Mouse (Mus musculus): ENCODE data around the gene Bcar1. TPM values are rescaled to one million over a fixed set of nuclear protein-coding genes. Genes with fewer than 3 reads are reported as not detected.

Gene Bcar1
- 47.6 and 56.4 TPM in 2 replicates for polyA plus RNA-seq (2014; fragmentation: Nextera tagmentation; extraction: Ambion mirVana)

DNA sequence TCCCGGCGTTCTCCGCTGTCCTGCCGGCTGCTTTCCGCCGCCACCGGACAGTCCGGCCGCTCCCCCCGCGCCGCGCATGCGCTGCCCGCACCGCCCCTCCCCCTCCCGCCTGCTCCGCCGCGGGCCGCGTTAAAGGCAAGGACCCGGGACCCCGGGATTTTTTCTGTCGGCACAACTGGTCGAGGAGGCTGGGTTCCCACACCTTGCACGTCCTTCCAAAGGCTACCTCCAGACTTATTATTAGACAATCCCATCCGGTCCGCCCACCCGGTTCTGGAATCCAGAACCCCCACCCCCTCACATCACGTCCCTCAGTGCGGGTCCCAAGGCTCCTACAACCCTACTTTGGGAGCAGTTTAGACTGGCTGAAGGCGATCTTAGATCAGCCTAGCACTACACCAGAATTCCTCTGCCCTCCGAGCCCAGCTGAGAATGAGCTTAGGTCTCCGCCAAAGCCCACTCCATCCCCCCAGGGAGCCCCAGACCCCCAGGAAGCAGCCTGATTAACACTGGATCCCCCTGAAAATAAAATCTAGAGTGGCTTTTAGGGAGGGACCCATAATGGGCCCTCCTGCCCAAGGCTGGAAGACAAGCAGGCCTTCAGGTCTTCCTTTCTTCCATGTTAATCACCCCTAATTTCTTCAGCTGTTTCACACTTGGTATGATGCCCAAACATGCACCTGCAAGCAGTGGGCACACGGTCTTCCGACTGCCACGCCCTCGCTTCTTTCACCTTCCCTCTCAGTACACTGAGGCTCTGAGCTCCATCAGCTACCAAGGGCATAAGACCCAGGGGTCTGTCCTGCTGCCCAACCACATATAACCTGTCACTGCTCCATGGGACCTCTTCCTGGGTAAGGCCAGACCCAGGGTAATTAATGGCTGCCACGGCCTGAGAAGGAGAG, at the start of gene Bcar1:
Gene Bcar1 (minus strand): TSS at position 18 of the 905 bp plus-strand sequence.
- peak; percentile 47 for ATAC-seq (ENCODE audit: low read depth)
- Histone ChIP-seq H3K4me1 (ENCODE audit: control insufficient read depth, insufficient read depth, low read length) (peaks cover 61% of the 10 kb centered on the region), H3K9me3 (ENCODE audit: control insufficient read depth, low read length) (no peaks in the 10 kb centered on the region), H3K36me3 (ENCODE audit: control insufficient read depth, insufficient read depth, low read length) (no peaks in the 10 kb centered on the region), H3K27ac (ENCODE audit: low read depth, low read length) (peak within 1 kb of the TSS; percentile 83), H3K4me3 (ENCODE audit: low read depth, low read length) (peak within 1 kb of the TSS; percentile 92), H3K27me3 (ENCODE audit: control insufficient read depth, insufficient read depth, low read length) (no peaks in the 10 kb centered on the region), H3K9ac (replicated peaks; ENCODE audit: low read depth, low read length) (peak within 1 kb of the TSS; percentile 95), H3K4me2 (ENCODE audit: low read depth, low read length) (peak within 1 kb of the TSS; percentile 89)
- 11% methylated on average over 38 of the region's 40 CpGs for WGBS

DNA sequence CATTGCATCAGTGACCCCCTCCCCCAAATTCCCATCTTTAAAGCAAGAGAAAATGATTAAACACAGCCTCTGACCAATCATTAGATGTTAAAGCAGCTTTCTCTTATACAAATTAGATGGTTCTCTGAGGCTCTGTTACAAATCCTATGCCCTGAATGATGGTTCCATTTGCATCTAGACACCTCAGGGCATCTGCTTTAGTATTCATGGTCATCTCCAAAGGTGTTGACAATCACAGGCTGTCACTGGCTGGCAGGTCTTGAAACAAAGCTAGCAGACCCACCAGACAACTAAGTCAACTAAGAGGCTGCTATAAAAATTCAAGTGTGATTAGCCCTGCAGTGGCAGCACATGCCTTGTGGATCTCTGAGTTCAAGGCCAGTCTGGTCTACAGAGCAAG, 46.0 kb upstream of the Bcar1 start:
- H3K27ac ChIP-seq (ENCODE audit: low read depth, low read length), result no peak overlapping the region
- H3K9me3 ChIP-seq (ENCODE audit: control insufficient read depth, low read length), result no peaks in the 10 kb centered on the region
- H3K9ac ChIP-seq (replicated peaks; ENCODE audit: low read depth, low read length), result no peak overlapping the region
- no peak overlapping the region for H3K4me2 ChIP-seq (ENCODE audit: low read depth, low read length)
- ATAC-seq (ENCODE audit: low read depth), result no peak
- H3K4me1 ChIP-seq (ENCODE audit: control insufficient read depth, insufficient read depth, low read length), result peaks cover 22% of the 10 kb centered on the region
- H3K36me3 ChIP-seq (ENCODE audit: control insufficient read depth, insufficient read depth, low read length), result no peaks in the 10 kb centered on the region
- H3K27me3 ChIP-seq (ENCODE audit: control insufficient read depth, insufficient read depth, low read length), result no peaks in the 10 kb centered on the region
- H3K4me3 ChIP-seq (ENCODE audit: low read depth, low read length), result no peak overlapping the region

DNA sequence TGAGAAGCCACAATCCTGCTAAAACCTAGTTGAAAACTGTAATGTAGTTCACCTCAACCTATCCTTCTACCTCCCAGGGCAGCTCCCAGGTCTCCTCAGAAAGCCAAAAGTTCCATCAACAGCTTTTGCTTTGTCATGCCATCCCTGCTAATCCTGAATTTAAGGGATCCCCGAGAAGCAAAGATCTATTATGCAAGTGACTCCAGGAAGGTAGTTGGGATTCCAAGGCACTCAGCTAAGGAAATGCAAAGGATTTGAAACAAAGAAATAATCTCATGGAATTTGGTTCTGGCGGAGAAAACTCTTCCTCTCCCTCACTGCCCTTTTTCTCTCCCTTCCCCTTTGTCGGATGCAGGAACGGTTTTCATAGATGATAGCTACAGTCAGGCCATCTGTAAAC, 45.6 kb upstream of the Bcar1 start:
- H3K27me3 ChIP-seq (ENCODE audit: control insufficient read depth, insufficient read depth, low read length), result no peaks in the 10 kb centered on the region
- no peaks in the 10 kb centered on the region for H3K9me3 ChIP-seq (ENCODE audit: control insufficient read depth, low read length)
- peaks cover 22% of the 10 kb centered on the region for H3K4me1 ChIP-seq (ENCODE audit: control insufficient read depth, insufficient read depth, low read length)
- ATAC-seq (ENCODE audit: low read depth), result no peak
- no peaks in the 10 kb centered on the region for H3K36me3 ChIP-seq (ENCODE audit: control insufficient read depth, insufficient read depth, low read length)
- no peak overlapping the region for H3K9ac ChIP-seq (replicated peaks; ENCODE audit: low read depth, low read length)
- no peak overlapping the region for H3K4me3 ChIP-seq (ENCODE audit: low read depth, low read length)
- WGBS, result 43% methylated on average over 4 of the region's 4 CpGs
- H3K27ac ChIP-seq (ENCODE audit: low read depth, low read length), result no peak overlapping the region
- no peak overlapping the region for H3K4me2 ChIP-seq (ENCODE audit: low read depth, low read length)

DNA sequence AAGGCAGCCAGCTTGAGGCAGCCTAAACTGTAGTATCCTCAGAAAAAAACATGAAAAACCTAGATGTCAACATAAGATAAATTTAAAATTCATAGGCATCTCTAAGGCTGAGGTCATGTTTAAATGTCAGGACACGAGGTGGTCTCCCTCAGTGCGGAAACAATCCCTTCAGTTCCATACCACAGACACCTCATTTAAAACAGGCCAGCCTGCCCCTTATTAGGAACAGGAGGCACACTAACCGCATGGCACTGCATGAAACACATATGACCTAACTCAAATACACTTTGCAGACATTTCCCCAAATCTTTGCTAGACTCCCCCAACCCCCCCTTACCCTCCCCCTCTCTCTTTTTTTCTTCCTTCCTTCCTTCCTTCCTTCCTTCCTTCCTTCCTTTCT, 44.9 kb upstream of the Bcar1 start:
- WGBS, result 62% methylated on average over 3 of the region's 3 CpGs
- no peaks in the 10 kb centered on the region for H3K27me3 ChIP-seq (ENCODE audit: control insufficient read depth, insufficient read depth, low read length)
- H3K9me3 ChIP-seq (ENCODE audit: control insufficient read depth, low read length), result no peaks in the 10 kb centered on the region
- H3K36me3 ChIP-seq (ENCODE audit: control insufficient read depth, insufficient read depth, low read length), result no peaks in the 10 kb centered on the region
- H3K27ac ChIP-seq (ENCODE audit: low read depth, low read length), result no peak overlapping the region
- H3K9ac ChIP-seq (replicated peaks; ENCODE audit: low read depth, low read length), result no peak overlapping the region
- no peak for ATAC-seq (ENCODE audit: low read depth)
- H3K4me3 ChIP-seq (ENCODE audit: low read depth, low read length), result no peak overlapping the region
- peaks cover 22% of the 10 kb centered on the region for H3K4me1 ChIP-seq (ENCODE audit: control insufficient read depth, insufficient read depth, low read length)
- H3K4me2 ChIP-seq (ENCODE audit: low read depth, low read length), result no peak overlapping the region

DNA sequence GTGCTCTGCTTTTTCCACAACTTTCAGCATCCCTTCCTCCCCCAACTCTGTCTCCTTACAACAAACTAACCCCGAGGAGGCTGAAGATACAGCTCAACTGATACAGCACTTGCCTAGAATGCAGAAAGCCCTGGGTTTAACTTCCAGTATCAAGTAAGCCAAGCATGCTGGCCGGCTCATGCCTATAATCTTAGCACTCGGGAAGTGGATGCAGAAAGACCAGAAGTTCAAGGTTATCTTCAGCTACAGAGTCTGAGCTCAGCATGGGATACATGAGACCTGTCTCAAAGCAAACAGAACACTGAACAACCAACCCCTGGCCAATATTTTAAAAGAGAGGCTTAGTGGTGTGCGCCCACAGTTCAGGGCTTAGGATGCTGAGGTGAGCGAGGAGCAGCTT, 44.5 kb upstream of the Bcar1 start:
- peak overlapping the region; percentile 67 for H3K27ac ChIP-seq (ENCODE audit: low read depth, low read length)
- no peak overlapping the region for H3K4me2 ChIP-seq (ENCODE audit: low read depth, low read length)
- WGBS, result 79% methylated on average over 5 of the region's 5 CpGs
- no peaks in the 10 kb centered on the region for H3K36me3 ChIP-seq (ENCODE audit: control insufficient read depth, insufficient read depth, low read length)
- H3K27me3 ChIP-seq (ENCODE audit: control insufficient read depth, insufficient read depth, low read length), result no peaks in the 10 kb centered on the region
- no peaks in the 10 kb centered on the region for H3K9me3 ChIP-seq (ENCODE audit: control insufficient read depth, low read length)
- no peak for ATAC-seq (ENCODE audit: low read depth)
- H3K4me3 ChIP-seq (ENCODE audit: low read depth, low read length), result no peak overlapping the region
- H3K4me1 ChIP-seq (ENCODE audit: control insufficient read depth, insufficient read depth, low read length), result peaks cover 22% of the 10 kb centered on the region
- no peak overlapping the region for H3K9ac ChIP-seq (replicated peaks; ENCODE audit: low read depth, low read length)

DNA sequence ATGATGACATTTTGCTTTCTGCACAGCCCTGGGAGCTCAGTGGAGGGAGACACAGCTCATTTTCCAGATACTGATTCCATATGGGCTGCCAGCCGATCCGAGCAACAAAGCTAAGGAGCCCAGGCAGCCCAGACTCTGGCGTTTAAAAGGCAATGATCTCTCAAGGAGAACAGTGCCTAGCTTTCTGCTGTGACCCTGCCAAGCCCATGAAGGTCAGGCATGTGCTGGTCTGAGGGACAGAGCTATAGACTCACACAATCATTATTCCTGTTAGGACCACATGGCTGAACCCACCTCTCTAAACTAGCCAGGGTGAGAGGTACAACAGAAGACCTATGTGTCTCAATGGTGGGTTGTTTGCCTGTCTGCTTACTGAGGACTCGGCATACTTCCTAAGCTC, 44.1 kb upstream of the Bcar1 start:
- ATAC-seq (ENCODE audit: low read depth), result peak; percentile 75; the same call in 1 of the 2 replicates
- 30% methylated on average over 4 of the region's 4 CpGs for WGBS
- H3K27me3 ChIP-seq (ENCODE audit: control insufficient read depth, insufficient read depth, low read length), result no peaks in the 10 kb centered on the region
- H3K9ac ChIP-seq (replicated peaks; ENCODE audit: low read depth, low read length), result 0 out of 2 replicates have a peak overlapping the region, but pooled peaks have one; percentile 25
- no peak overlapping the region for H3K4me3 ChIP-seq (ENCODE audit: low read depth, low read length)
- H3K27ac ChIP-seq (ENCODE audit: low read depth, low read length), result peak overlapping the region; percentile 67
- H3K4me1 ChIP-seq (ENCODE audit: control insufficient read depth, insufficient read depth, low read length), result peaks cover 22% of the 10 kb centered on the region
- H3K36me3 ChIP-seq (ENCODE audit: control insufficient read depth, insufficient read depth, low read length), result no peaks in the 10 kb centered on the region
- peak overlapping the region; percentile 24; the same call in 1 of the 2 replicates for H3K4me2 ChIP-seq (ENCODE audit: low read depth, low read length)
- H3K9me3 ChIP-seq (ENCODE audit: control insufficient read depth, low read length), result no peaks in the 10 kb centered on the region

DNA sequence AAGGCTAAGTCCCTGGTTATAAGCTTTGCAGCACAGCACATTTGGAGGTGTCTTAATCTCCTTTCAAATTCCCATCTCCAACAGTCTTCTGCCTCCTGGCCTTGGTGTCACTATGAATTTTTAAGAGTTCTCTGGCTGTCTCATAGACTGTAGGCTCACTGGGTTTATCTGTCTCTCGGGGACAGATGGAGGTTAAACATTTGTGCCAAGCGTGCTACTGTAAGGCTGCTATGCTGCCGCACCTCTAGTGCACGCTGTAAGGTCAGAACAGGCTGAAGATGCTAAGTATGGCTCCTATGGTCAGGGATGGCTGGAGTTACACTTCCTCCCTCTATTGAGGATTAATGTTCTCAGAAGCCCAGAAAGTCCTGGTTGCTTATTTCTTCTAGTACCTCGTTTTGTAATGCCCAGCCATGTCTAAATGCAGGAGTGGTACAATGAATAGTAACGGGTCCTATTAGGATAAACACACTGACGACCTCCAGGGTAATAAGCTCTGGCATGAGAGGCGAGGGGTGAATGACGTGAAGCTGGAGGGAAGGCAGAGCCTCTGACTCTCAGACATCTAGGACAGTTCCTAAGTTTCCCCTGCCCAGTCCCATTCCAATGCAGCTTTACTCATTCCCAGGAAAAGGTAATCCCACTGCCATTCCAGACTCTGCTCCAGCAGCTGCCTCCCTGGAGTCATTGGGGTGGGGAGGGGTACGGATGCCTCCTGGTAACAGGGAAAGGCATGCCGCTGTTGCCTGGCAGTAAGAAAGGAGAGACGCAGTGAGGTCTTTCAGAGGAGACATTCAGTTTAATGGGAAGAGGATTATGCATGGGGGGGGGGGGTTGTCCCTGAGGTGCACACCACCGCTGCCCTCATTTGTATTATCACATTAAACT, 43.3 kb upstream of the Bcar1 start:
- 0 out of 2 replicates have a peak overlapping the region, but pooled peaks have one; percentile 25 for H3K9ac ChIP-seq (replicated peaks; ENCODE audit: low read depth, low read length)
- WGBS, result 24% methylated on average over 13 of the region's 13 CpGs

DNA sequence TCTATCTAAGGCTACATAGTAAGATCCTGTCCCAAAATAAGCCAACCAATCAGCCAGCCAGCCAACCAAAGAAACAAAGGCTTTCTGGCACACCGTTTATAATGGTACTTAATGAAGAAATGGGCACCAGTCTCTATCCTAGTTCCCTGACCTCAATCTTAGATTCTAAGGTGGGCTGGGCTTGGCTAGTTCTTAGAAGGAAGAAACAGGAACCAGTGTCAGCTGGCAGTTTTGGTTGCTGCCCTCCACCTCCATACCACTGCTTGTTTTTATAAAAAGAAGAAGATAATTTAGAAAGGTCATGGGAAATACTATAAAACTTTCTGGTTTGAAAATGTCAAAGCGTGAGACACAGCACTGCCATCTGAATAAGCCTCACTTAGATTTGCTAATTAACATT, 42.5 kb upstream of the Bcar1 start:
- Histone ChIP-seq H3K9ac (replicated peaks; ENCODE audit: low read depth, low read length) (no peak overlapping the region), H3K4me3 (ENCODE audit: low read depth, low read length) (no peak overlapping the region), H3K9me3 (ENCODE audit: control insufficient read depth, low read length) (no peaks in the 10 kb centered on the region), H3K36me3 (ENCODE audit: control insufficient read depth, insufficient read depth, low read length) (no peaks in the 10 kb centered on the region), H3K4me2 (ENCODE audit: low read depth, low read length) (no peak overlapping the region), H3K27ac (ENCODE audit: low read depth, low read length) (no peak overlapping the region), H3K4me1 (ENCODE audit: control insufficient read depth, insufficient read depth, low read length) (peaks cover 22% of the 10 kb centered on the region), H3K27me3 (ENCODE audit: control insufficient read depth, insufficient read depth, low read length) (no peaks in the 10 kb centered on the region)
- WGBS, result 92% methylated on average over 2 of the region's 2 CpGs
- no peak for ATAC-seq (ENCODE audit: low read depth)

More for the DNA sequence above, 43.3 kb upstream of the Bcar1 start:
- H3K4me2 ChIP-seq (ENCODE audit: low read depth, low read length), result peak overlapping the region; percentile 24; the same call in 1 of the 2 replicates
- H3K27ac ChIP-seq (ENCODE audit: low read depth, low read length), result peak overlapping the region; percentile 67
- no peak overlapping the region for H3K4me3 ChIP-seq (ENCODE audit: low read depth, low read length)
- H3K4me1 ChIP-seq (ENCODE audit: control insufficient read depth, insufficient read depth, low read length), result peaks cover 22% of the 10 kb centered on the region
- ATAC-seq (ENCODE audit: low read depth), result peak; percentile 77
- no peaks in the 10 kb centered on the region for H3K9me3 ChIP-seq (ENCODE audit: control insufficient read depth, low read length)
- H3K36me3 ChIP-seq (ENCODE audit: control insufficient read depth, insufficient read depth, low read length), result no peaks in the 10 kb centered on the region
- H3K27me3 ChIP-seq (ENCODE audit: control insufficient read depth, insufficient read depth, low read length), result no peaks in the 10 kb centered on the region
